22 mouse cellular contexts compared by ENCODE assay signal in the genomic region with DNA sequence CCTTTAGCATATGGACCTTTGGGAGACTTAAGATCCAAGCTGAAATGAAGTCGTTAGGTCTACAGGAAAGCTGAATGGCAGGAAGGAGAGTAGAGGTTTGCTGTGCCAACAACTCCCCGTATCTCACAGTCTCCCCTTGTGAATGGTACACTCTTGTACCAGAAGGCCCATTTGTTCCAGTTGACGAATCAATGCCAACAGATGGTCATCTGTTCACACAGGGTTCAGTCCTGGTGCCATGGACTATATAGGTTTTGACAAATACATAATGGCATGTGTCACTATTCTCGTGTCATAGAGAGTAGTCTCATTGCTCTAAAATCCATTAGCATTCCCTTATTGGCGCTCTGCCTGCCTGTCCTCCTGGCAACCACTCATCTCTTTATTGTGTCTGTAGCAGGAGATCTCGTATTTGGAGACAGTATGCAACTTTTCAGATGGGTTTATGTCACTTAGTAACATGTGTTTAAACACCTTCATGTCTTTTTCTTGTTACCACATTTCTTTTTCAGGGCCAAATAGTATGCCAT. TPM values are rescaled to one million over a fixed set of nuclear protein-coding genes. Genes with fewer than 3 reads are reported as not detected.
DNase-seq lines count a peak whose midpoint lies in the region; ATAC-seq and TF ChIP-seq lines count a peak whose summit lies in the region.
"Had no signal": no experiment of that assay in that cellular context is flagged by ENCODE, and none has a peak within 500 bp of the region (broad histone marks: within the 10 kb centered on the region; RNA-seq: fewer than 3 reads in every experiment).

No protein-coding gene starts in this region.

- peak; percentile 57 for DNase-seq in hindbrain, postnatal 0 days (ENCODE audit: low spot score)
- no peak for DNase-seq in hindbrain, embryonic 11.5 days (ENCODE audit: low spot score)
- peak; percentile 20 for DNase-seq in testis, postnatal 10 days (ENCODE audit: low spot score)
- DNase-seq in testis, postnatal 14 days (ENCODE audit: low spot score): no peak
- no peak for DNase-seq in right cerebral cortex, postnatal 25 days
- DNase-seq: adrenal gland, adult 2 months; adrenal gland, postnatal 25 days; cerebellum, adult 8-10 months; gastrocnemius, postnatal 14 days; heart, adult 2 months; heart, postnatal 14 days; kidney, adult 11 months had no signal

- H3K36me3 ChIP-seq in forebrain, embryonic 13.5 days (ENCODE audit: poor library complexity, severe bottlenecking): no peaks in the 10 kb centered on the region
- no peaks in the 10 kb centered on the region for H3K36me3 ChIP-seq in forebrain, embryonic 12.5 days (replicated peaks)
- H3K36me3 ChIP-seq in hindbrain, postnatal 0 days (ENCODE audit: insufficient read depth, low read length): no peaks in the 10 kb centered on the region
- H3K36me3 ChIP-seq in hindbrain, embryonic 11.5 days (ENCODE audit: control insufficient read depth, insufficient read depth, low read length): no peaks in the 10 kb centered on the region
- H3K36me3 ChIP-seq: embryonic facial prominence, embryonic 10.5 days; heart, embryonic 15.5 days; hindbrain, embryonic 15.5 days had no signal

- H3K9me3 ChIP-seq in forebrain, embryonic 13.5 days (replicated peaks): no peaks in the 10 kb centered on the region
- no peaks in the 10 kb centered on the region for H3K9me3 ChIP-seq in forebrain, embryonic 12.5 days
- H3K9me3 ChIP-seq in hindbrain, postnatal 0 days (ENCODE audit: low read length): no peaks in the 10 kb centered on the region
- H3K9me3 ChIP-seq in hindbrain, embryonic 11.5 days (ENCODE audit: control insufficient read depth, low read length): no peaks in the 10 kb centered on the region
- H3K9me3 ChIP-seq: embryonic facial prominence, embryonic 10.5 days; heart, embryonic 15.5 days; hindbrain, embryonic 15.5 days had no signal

- no peaks in the 10 kb centered on the region for H3K27me3 ChIP-seq in forebrain, embryonic 13.5 days
- no peaks in the 10 kb centered on the region for H3K27me3 ChIP-seq in forebrain, embryonic 12.5 days
- no peaks in the 10 kb centered on the region for H3K27me3 ChIP-seq in hindbrain, postnatal 0 days (ENCODE audit: insufficient read depth, low read length)
- no peaks in the 10 kb centered on the region for H3K27me3 ChIP-seq in hindbrain, embryonic 11.5 days (ENCODE audit: control insufficient read depth, insufficient read depth, low read length)
- H3K27me3 ChIP-seq: hindbrain, embryonic 15.5 days had no signal

- H3K27ac ChIP-seq in forebrain, embryonic 13.5 days: no peak overlapping the region
- H3K27ac ChIP-seq in forebrain, embryonic 12.5 days: no peak overlapping the region
- H3K27ac ChIP-seq in hindbrain, postnatal 0 days: no peak overlapping the region
- H3K27ac ChIP-seq in hindbrain, embryonic 11.5 days (ENCODE audit: low read depth, low read length): no peak overlapping the region
- H3K27ac ChIP-seq: embryonic facial prominence, embryonic 10.5 days; heart, adult 2 months; heart, embryonic 15.5 days had no signal

- peak; percentile 72; the same call in 1 of the 2 replicates for ATAC-seq in forebrain, embryonic 13.5 days
- no peak for ATAC-seq in forebrain, embryonic 12.5 days (ENCODE audit: low FRiP score)
- peak; percentile 69; the same call in 1 of the 2 replicates for ATAC-seq in hindbrain, postnatal 0 days
- ATAC-seq in hindbrain, embryonic 11.5 days (ENCODE audit: low FRiP score): no peak
- ATAC-seq: activated CD4-positive, CD25-positive, alpha-beta regulatory T cell, adult 4 months; Patski had no signal

- no peak overlapping the region for H3K4me3 ChIP-seq in forebrain, embryonic 13.5 days
- H3K4me3 ChIP-seq in forebrain, embryonic 12.5 days (replicated peaks): no peak overlapping the region
- H3K4me3 ChIP-seq in hindbrain, postnatal 0 days (ENCODE audit: low read length): no peak overlapping the region
- no peak overlapping the region for H3K4me3 ChIP-seq in hindbrain, embryonic 11.5 days (ENCODE audit: low read depth, low read length)
- H3K4me3 ChIP-seq: embryonic facial prominence, embryonic 10.5 days; heart, adult 2 months; heart, embryonic 15.5 days; hindbrain, embryonic 15.5 days had no signal

- no peak overlapping the region for H3K4me2 ChIP-seq in forebrain, embryonic 13.5 days
- no peak overlapping the region for H3K4me2 ChIP-seq in forebrain, embryonic 12.5 days
- H3K4me2 ChIP-seq in hindbrain, postnatal 0 days (ENCODE audit: low read depth, low read length): no peak overlapping the region
- no peak overlapping the region for H3K4me2 ChIP-seq in hindbrain, embryonic 11.5 days (replicated peaks; ENCODE audit: low read depth, low read length)
- H3K4me2 ChIP-seq: heart, embryonic 11.5 days; heart, embryonic 15.5 days; hindbrain, embryonic 15.5 days had no signal

- no peak for TF ChIP-seq CTCF in hindbrain, postnatal 0 days (IDR thresholded peaks at IDR 0.05; ENCODE audit: low read depth)

- peaks cover 9% of the 10 kb centered on the region; the same call in 1 of the 2 replicates for H3K4me1 ChIP-seq in forebrain, embryonic 13.5 days
- 0 out of 2 replicates have a peak, but pooled peaks cover 4% of the 10 kb centered on the region for H3K4me1 ChIP-seq in forebrain, embryonic 12.5 days
- H3K4me1 ChIP-seq in hindbrain, postnatal 0 days (ENCODE audit: insufficient read depth, low read length): no peaks in the 10 kb centered on the region; the same call in 1 of the 2 replicates
- H3K4me1 ChIP-seq in hindbrain, embryonic 11.5 days (replicated peaks; ENCODE audit: control insufficient read depth, insufficient read depth, low read length): no peaks in the 10 kb centered on the region
- H3K4me1 ChIP-seq: embryonic facial prominence, embryonic 10.5 days; heart, embryonic 15.5 days had no signal

- H3K9ac ChIP-seq in forebrain, embryonic 13.5 days: no peak overlapping the region
- no peak overlapping the region for H3K9ac ChIP-seq in forebrain, embryonic 12.5 days
- H3K9ac ChIP-seq in hindbrain, postnatal 0 days (replicated peaks; ENCODE audit: low read length): no peak overlapping the region
- H3K9ac ChIP-seq in hindbrain, embryonic 11.5 days (ENCODE audit: low read depth, low read length): no peak overlapping the region
- H3K9ac ChIP-seq: heart, embryonic 15.5 days; hindbrain, embryonic 15.5 days had no signal

- 69% methylated on average over 6 of the region's 6 CpGs for WGBS in forebrain, embryonic 13.5 days
- 76% methylated on average over 6 of the region's 6 CpGs for WGBS in forebrain, embryonic 12.5 days
- 40% methylated on average over 6 of the region's 6 CpGs for WGBS in hindbrain, postnatal 0 days
- WGBS in hindbrain, embryonic 11.5 days: 79% methylated on average over 6 of the region's 6 CpGs

RNA-seq across cellular contexts. Expression of a gene that starts 43.3 kb away (rescaled TPM):
- not detected in 2 replicates for polyA plus RNA-seq in forebrain, embryonic 13.5 days (2015; fragmentation: Nextera tagmentation; extraction: Ambion mirVana)
- polyA plus RNA-seq in forebrain, embryonic 12.5 days (2016; fragmentation: Nextera tagmentation; extraction: Ambion mirVana): 0.18 TPM in 1 of 2 replicates, not detected in the other
- total RNA-seq in hindbrain, postnatal 0 days (2014; rRNA removed): 0.31 and 0.97 TPM in 2 replicates
- polyA plus RNA-seq in hindbrain, postnatal 0 days (2015; fragmentation: Nextera tagmentation; extraction: Ambion mirVana): 0.13 and 0.44 TPM in 2 replicates
- 0.12 and 0.14 TPM in 2 replicates for polyA plus RNA-seq in hindbrain, embryonic 11.5 days (2014; fragmentation: Nextera tagmentation; extraction: Ambion mirVana)
- total RNA-seq: adrenal gland, postnatal 25 days; CH12.LX; heart, adult 2 months; hematopoietic stem cell, adult 5-6 weeks had no signal
- polyA plus RNA-seq: activated CD4-positive, CD25-positive, alpha-beta regulatory T cell, adult 4 months; adrenal gland, adult 2 months had no signal

Comparison
In these comparisons a context has a peak if more than half of its experiments do, and no peak if none do; other contexts are left out.
1. ATAC-seq: peak in forebrain, embryonic 13.5 days (single experiment) and hindbrain, postnatal 0 days (single experiment); none in forebrain, embryonic 12.5 days (single experiment) and hindbrain, embryonic 11.5 days (single experiment).
2. DNase-seq: peak in hindbrain, postnatal 0 days (single experiment) and testis, postnatal 10 days (single experiment); none in hindbrain, embryonic 11.5 days (single experiment), testis, postnatal 14 days (single experiment) and right cerebral cortex, postnatal 25 days (single experiment).